ENCODE assay signal across 7 mouse cellular contexts in the genomic region with DNA sequence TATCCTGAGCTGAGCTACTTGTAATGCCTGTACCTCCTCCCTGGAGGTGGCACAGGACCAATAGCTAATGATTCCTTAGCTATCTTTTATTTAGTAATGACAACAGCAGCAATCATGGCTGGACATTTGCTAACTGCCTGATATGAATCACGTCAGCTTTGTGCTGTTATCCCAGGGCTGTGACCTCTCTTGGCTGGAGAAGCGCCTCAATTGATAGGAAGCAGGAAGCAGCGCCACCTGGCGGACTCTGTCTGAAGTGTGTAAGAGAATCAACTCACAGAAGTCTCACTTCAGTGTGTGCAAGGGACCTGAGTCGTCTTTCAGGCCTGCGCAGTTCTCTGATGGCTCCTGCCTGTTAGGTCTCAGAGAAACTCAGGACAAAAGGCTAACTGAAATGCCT. TPM values are rescaled to one million over a fixed set of nuclear protein-coding genes. Genes with fewer than 3 reads are reported as not detected.
A peak's percentile ranks its signal among the peaks of the same experiment; 100 is the strongest.
DNase-seq lines count a peak whose midpoint lies in the region; ATAC-seq and TF ChIP-seq lines count a peak whose summit lies in the region.

No protein-coding gene starts in this region.

- no peak overlapping the region for H3K4me3 ChIP-seq in intestine, postnatal 0 days (ENCODE audit: low read depth, low read length)
- no peak overlapping the region for H3K4me3 ChIP-seq in midbrain, embryonic 13.5 days (replicated peaks)
- H3K4me3 ChIP-seq in small intestine, adult 2 months (ENCODE audit: low read depth, low read length): no peak overlapping the region

- no peaks in the 10 kb centered on the region for H3K9me3 ChIP-seq in intestine, postnatal 0 days (ENCODE audit: control insufficient read depth)
- no peaks in the 10 kb centered on the region for H3K9me3 ChIP-seq in midbrain, embryonic 13.5 days

- TF ChIP-seq POLR2A in small intestine, adult 2 months (IDR thresholded peaks at IDR 0.05; ENCODE audit: low read depth, low read length): no peak

- H3K4me1 ChIP-seq in intestine, postnatal 0 days (replicated peaks; ENCODE audit: control insufficient read depth, insufficient read depth, low read length): no peaks in the 10 kb centered on the region
- no peaks in the 10 kb centered on the region for H3K4me1 ChIP-seq in midbrain, embryonic 13.5 days (replicated peaks)
- no peaks in the 10 kb centered on the region for H3K4me1 ChIP-seq in small intestine, adult 2 months (ENCODE audit: control insufficient read depth, insufficient read depth, insufficient read length, low read length)

- DNase-seq in adrenal gland, adult (ENCODE audit: inconsistent age in 2 of 2, low spot score in 1 of 2): peak; percentile 88 to 97
- DNase-seq in embryo, embryonic 10.5 days (ENCODE audit: low spot score): peak; percentile 95
- peak; percentile 90 for DNase-seq in left cerebral cortex, postnatal 4 days

- H3K27ac ChIP-seq in intestine, postnatal 0 days (ENCODE audit: low read depth, low read length): no peak overlapping the region
- H3K27ac ChIP-seq in midbrain, embryonic 13.5 days: no peak overlapping the region
- H3K27ac ChIP-seq in small intestine, adult 2 months (ENCODE audit: insufficient read depth, low read depth, low read length): no peak overlapping the region

- H3K9ac ChIP-seq in intestine, postnatal 0 days (ENCODE audit: low read depth, low read length): no peak overlapping the region; the same call in 1 of the 2 replicates
- no peak overlapping the region for H3K9ac ChIP-seq in midbrain, embryonic 13.5 days (replicated peaks)

- H3K36me3 ChIP-seq in intestine, postnatal 0 days (ENCODE audit: control insufficient read depth, insufficient read depth): no peaks in the 10 kb centered on the region
- no peaks in the 10 kb centered on the region for H3K36me3 ChIP-seq in midbrain, embryonic 13.5 days
- H3K36me3 ChIP-seq in small intestine, adult 2 months (ENCODE audit: control insufficient read depth, insufficient read depth, low read length): no peaks in the 10 kb centered on the region

- ATAC-seq in granulocyte monocyte progenitor cell, adult 5-6 weeks (replicated peaks; ENCODE audit: poor library complexity, severe bottlenecking): peak; percentile 94
- peak; percentile 71 for ATAC-seq in intestine, postnatal 0 days
- ATAC-seq in midbrain, embryonic 13.5 days: peak; percentile 74

- H3K27me3 ChIP-seq in intestine, postnatal 0 days (replicated peaks; ENCODE audit: control insufficient read depth, insufficient read depth, low read length): no peaks in the 10 kb centered on the region
- H3K27me3 ChIP-seq in midbrain, embryonic 13.5 days: peaks cover 4% of the 10 kb centered on the region; the same call in 1 of the 2 replicates
- no peaks in the 10 kb centered on the region for H3K27me3 ChIP-seq in small intestine, adult 2 months (ENCODE audit: control insufficient read depth, insufficient read depth, low read length)

- 7% methylated on average over 6 of the region's 6 CpGs for WGBS in intestine, postnatal 0 days
- WGBS in midbrain, embryonic 13.5 days: 10% methylated on average over 6 of the region's 6 CpGs
- 8% methylated on average over 6 of the region's 6 CpGs for WGBS in small intestine, adult 2 months

- H3K4me2 ChIP-seq in intestine, postnatal 0 days (replicated peaks; ENCODE audit: low read depth): peak overlapping the region; percentile 47
- H3K4me2 ChIP-seq in midbrain, embryonic 13.5 days (replicated peaks): no peak overlapping the region

- TF ChIP-seq CTCF in intestine, postnatal 0 days (IDR thresholded peaks at IDR 0.05; ENCODE audit: low read depth): peak; percentile 97
- TF ChIP-seq CTCF in small intestine, adult 2 months (IDR thresholded peaks at IDR 0.05; ENCODE audit: extremely low read depth, insufficient read length, insufficient replicate concordance, low read depth, low read length): peak; percentile 94

- intact Hi-C loops in left cerebral cortex, postnatal 4 days (cut with DNase I): loop anchor here (2.0 kb wide), 1 partner anchor 315 kb away; no protein-coding TSS in a partner anchor

RNA-seq across cellular contexts. Expression of gene 1810062G17Rik, which starts 19.7 kb away (rescaled TPM):
- total RNA-seq in granulocyte monocyte progenitor cell, adult 5-6 weeks (2014; fragmentation: Nextera tagmentation): 1.7 TPM in 1 of 2 replicates, not detected in the other
- total RNA-seq in granulocyte monocyte progenitor cell, adult 5-6 weeks (2017): 2.4 TPM in 1 of 2 replicates, not detected in the other
- 2.8 and 3.3 TPM in 2 replicates for polyA plus RNA-seq in intestine, postnatal 0 days (2015; fragmentation: Nextera tagmentation; extraction: Ambion mirVana)
- not detected for total RNA-seq in left cerebral cortex, postnatal 4 days (2021)
- polyA plus RNA-seq in midbrain, embryonic 13.5 days (2015; fragmentation: Nextera tagmentation; extraction: Ambion mirVana): 0.71 TPM in 1 of 2 replicates, not detected in the other
- 0.29 and 0.41 TPM in 2 replicates for polyA plus RNA-seq in small intestine, adult 2 months (2012; rRNA removed)

RNA-seq across cellular contexts. Expression of gene Anxa5, which starts 19.7 kb away (rescaled TPM):
- total RNA-seq in granulocyte monocyte progenitor cell, adult 5-6 weeks (2014; fragmentation: Nextera tagmentation): 125 TPM in 2 replicates
- 79.4 and 102 TPM in 2 replicates for total RNA-seq in granulocyte monocyte progenitor cell, adult 5-6 weeks (2017)
- 177 and 184 TPM in 2 replicates for polyA plus RNA-seq in intestine, postnatal 0 days (2015; fragmentation: Nextera tagmentation; extraction: Ambion mirVana)
- 10 to 100 TPM; 32.3 to 33.1 TPM for total RNA-seq in left cerebral cortex, postnatal 4 days (2021)
- 49.5 and 57.5 TPM in 2 replicates for polyA plus RNA-seq in midbrain, embryonic 13.5 days (2015; fragmentation: Nextera tagmentation; extraction: Ambion mirVana)
- polyA plus RNA-seq in small intestine, adult 2 months (2012; rRNA removed): 89.2 and 122 TPM in 2 replicates

RNA-seq across cellular contexts. Expression of gene Gm11549, which starts 26.2 kb away (rescaled TPM):
- total RNA-seq in granulocyte monocyte progenitor cell, adult 5-6 weeks (2014; fragmentation: Nextera tagmentation): not detected in 2 replicates
- not detected in 2 replicates for total RNA-seq in granulocyte monocyte progenitor cell, adult 5-6 weeks (2017)
- 1.1 and 1.2 TPM in 2 replicates for polyA plus RNA-seq in intestine, postnatal 0 days (2015; fragmentation: Nextera tagmentation; extraction: Ambion mirVana)
- total RNA-seq in left cerebral cortex, postnatal 4 days (2021): 1 to 10 TPM; 1.5 to 2.6 TPM
- polyA plus RNA-seq in midbrain, embryonic 13.5 days (2015; fragmentation: Nextera tagmentation; extraction: Ambion mirVana): 0.52 and 0.71 TPM in 2 replicates
- polyA plus RNA-seq in small intestine, adult 2 months (2012; rRNA removed): 0.09 TPM in 1 of 2 replicates, not detected in the other

RNA-seq across cellular contexts. Expression of gene Exosc9, which starts 57.0 kb away (rescaled TPM):
- total RNA-seq in granulocyte monocyte progenitor cell, adult 5-6 weeks (2014; fragmentation: Nextera tagmentation): 65.5 and 69.0 TPM in 2 replicates
- total RNA-seq in granulocyte monocyte progenitor cell, adult 5-6 weeks (2017): 118 and 150 TPM in 2 replicates
- 41.0 and 43.6 TPM in 2 replicates for polyA plus RNA-seq in intestine, postnatal 0 days (2015; fragmentation: Nextera tagmentation; extraction: Ambion mirVana)
- total RNA-seq in left cerebral cortex, postnatal 4 days (2021): 10 to 100 TPM; 49.9 to 51.9 TPM
- polyA plus RNA-seq in midbrain, embryonic 13.5 days (2015; fragmentation: Nextera tagmentation; extraction: Ambion mirVana): 93.0 and 98.3 TPM in 2 replicates
- 2.1 and 3.9 TPM in 2 replicates for polyA plus RNA-seq in small intestine, adult 2 months (2012; rRNA removed)
